Mouse (Mus musculus): Measurements from ENCODE around the gene Tprn.

Gene Tprn

GRCm38 (mm10) chr2:25267241-25267640, 4.8 kb downstream of the Tprn start:
- DNase-seq, result peak; percentile 78

GRCm38 (mm10) chr2:25267746-25268309, 5.4 kb downstream of the Tprn start:
- DNase-seq, result peak; percentile 65

DNA sequence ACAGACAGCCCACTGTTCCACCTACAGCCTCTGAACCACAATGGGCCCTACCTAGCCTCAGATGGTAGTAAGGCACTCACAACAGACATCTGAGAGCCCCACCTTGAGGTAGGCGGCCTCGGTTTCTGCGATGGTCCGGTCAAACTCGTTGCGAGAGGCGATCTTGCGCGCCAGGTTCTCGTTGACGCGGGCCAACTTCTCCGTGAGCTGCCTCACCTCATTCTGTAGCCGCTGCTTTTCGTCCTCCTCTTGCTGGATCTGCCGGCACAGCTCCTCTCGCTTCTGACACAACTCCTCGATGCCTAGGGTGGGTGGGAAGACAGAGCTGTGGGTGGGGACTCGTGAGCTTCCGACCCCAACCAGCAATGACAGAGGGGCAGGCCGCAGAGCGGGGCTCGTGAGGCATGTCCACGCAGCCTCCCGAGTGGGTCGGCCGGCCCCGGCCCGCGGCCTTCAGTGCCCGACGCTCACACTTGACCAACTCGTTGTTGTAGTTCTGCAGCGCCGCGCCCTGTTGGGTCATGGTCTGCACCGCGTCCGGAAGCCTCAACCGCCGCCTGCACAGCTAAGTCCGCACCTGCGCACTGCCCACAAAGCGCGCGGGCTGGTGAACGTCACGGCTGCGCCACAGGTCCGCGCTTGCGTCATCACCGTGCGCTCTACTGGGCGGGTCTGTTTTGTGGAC, 9.6 kb downstream of the Tprn start, which contains the start of the genes Ssna1 and Anapc2:
Gene Ssna1 (minus strand): TSS at position 612 of the 685 bp plus-strand sequence.
Gene Anapc2 (plus strand): TSS at position 652 of the 685 bp plus-strand sequence.
- peak; percentile 96 for DNase-seq

DNA sequence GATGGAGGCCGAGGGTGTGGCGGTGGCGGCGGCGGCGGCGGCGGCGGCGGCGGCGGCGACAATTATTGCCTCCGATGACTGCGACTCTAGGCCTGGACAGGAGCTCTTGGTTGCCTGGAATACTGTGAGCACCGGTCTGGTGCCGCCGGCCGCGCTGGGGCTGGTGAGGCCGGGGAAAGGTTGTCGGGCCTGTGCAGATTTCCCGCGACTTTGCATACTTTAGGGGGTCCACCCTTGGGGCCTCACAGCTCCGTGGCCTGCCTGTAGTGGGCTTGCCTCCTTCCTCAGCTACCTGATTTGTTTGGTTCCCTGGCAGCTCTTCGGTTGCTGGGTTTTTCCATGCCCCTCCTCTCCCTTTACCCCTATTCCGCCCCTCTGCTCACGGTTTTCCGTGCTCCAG, 10.1 kb downstream of the Tprn start:
- no peak for DNase-seq

- DNase-seq, result peak; percentile 41
Observed at GRCm38 (mm10) chr2:25273010-25273409, 10.6 kb downstream of the Tprn start.

- peak; percentile 82 for DNase-seq
Observed at GRCm38 (mm10) chr2:25278928-25279882, 16.8 kb downstream of the Tprn start.

GRCm38 (mm10) chr2:25285551-25285950, 23.1 kb downstream of the Tprn start:
- no peak for DNase-seq

DNA sequence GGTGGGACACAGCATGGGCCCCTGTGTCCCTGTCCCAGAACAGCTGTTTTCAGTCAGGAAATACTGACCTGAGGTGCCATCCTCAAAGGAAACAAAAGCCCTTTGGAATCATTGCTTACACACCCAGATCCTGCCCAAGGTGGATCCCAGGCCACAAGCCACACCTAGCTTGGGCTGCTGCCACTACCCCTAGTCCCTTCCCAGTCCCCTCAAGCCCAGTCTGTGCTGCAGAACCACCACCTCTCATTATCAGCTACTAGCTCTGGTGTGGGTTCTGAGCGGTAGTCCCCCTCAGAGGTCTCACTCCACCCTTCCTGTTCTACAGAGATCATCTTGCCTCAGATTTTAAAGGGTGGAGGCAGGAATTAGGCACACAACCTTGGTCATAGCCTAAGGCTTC, 23.9 kb downstream of the Tprn start:
- no peak for DNase-seq

- peak; percentile 68 for DNase-seq
Observed at GRCm38 (mm10) chr2:25286837-25287636, 24.6 kb downstream of the Tprn start.

DNA sequence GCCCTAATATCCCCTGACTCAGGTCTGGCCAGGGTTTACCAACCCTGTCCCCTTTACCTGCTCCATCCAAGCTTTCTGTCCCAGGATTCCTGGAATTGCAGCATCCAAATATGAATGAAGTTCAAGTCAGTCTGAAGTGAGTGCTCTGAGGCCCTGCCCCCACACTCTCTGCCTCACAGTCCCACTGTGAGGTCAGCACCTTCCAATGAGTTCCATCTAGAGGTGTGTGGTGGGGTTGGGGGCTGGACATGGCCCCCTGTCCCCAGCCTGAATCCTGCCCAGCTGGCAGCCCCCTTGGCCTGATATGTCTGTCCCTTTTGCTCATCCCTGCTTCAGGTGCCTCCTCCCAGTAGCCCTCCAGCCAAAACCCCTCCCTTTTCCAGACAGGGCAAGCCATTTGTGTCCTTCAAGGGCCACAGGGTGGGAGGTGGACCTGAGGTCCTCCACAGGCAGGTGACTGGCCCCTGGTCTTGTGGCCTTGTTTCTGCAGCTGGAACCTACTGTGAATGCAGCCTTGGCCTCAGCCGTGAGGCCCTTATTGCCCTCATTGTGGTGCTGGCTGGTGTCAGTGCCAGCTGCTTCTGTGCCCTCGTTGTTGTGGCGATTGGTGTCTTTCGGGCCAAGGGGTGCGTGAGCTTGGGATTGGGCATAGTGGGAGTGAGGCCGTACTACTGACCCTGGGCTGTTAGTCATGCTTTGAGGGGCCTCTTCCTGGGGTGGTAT, 25.7 kb downstream of the Tprn start, which contains the start of gene Tmem210:
Gene Tmem210 (plus strand): TSS at position 219 of the 723 bp plus-strand sequence.
- peak; percentile 64 for DNase-seq

GRCm38 (mm10) chr2:25288734-25289345, 26.4 kb downstream of the Tprn start:
- peak; percentile 48 for DNase-seq

DNA sequence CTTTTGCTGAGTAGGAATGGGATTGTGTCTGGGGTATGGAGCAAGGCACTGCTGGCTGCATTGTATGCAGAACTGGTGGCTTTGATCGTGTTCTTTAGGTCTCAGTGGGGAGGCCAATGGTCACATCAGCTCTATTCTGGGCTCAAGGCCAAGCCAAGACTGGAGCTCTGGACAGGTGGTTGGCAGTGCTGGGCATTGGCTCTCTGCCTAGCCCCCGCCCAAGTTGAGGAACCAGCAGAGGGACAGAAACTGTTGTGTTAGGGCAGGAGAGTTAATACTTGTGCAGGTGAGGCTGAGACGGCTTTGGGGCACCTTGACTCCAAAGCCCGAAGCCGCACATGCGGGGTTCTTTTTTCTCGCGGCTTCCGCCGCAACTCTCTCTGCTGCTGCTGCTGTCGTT, 27.2 kb downstream of the Tprn start, which contains the start of gene Lrrc26:
Gene Lrrc26 (plus strand): TSS at position 265 of the 400 bp plus-strand sequence.
- peak; percentile 85 for DNase-seq

GRCm38 (mm10) chr2:25290101-25290815, 27.8 kb downstream of the Tprn start:
- DNase-seq, result peak; percentile 81

GRCm38 (mm10) chr2:25290816-25291130, 28.4 kb downstream of the Tprn start:
- peak; percentile 78 for DNase-seq

- peak; percentile 65 for DNase-seq
Observed at GRCm38 (mm10) chr2:25291184-25292053, 29.0 kb downstream of the Tprn start.

DNA sequence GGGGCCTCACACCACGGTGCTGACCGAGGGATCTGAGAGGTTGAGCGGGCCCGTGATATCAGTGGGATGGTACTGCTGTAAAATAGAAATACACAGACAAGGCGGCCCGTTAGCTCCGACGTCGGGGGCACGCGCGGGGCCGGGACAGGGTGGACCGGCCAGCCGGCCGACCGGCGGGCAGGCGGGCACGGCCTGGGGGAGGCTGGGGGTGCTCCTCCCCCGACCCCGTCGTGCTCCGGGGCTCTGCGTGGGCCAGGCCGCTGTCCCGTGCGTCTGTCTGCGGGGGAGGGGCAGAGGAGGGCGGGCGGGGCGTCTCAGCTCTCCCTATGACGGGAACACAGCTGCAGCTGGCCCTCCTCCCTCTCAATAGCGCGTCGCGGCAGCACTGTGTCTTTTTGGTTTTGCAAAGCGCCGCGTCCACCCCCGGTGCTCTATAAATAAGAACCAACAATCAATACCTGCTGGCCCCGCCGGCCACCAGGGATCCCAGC, 29.7 kb downstream of the Tprn start:
- DNase-seq, result peak; percentile 51

- peak; percentile 74 for DNase-seq
Observed at GRCm38 (mm10) chr2:25292856-25293255, 30.4 kb downstream of the Tprn start.

GRCm38 (mm10) chr2:25293706-25294105, 31.3 kb downstream of the Tprn start:
- peak; percentile 69 for DNase-seq

GRCm38 (mm10) chr2:25297093-25297492, 34.7 kb downstream of the Tprn start:
- DNase-seq, result no peak

All from cerebellum, adult 11-12 months (tissue).